Mouse (Mus musculus) embryo, embryonic 11.5 days (tissue): ENCODE results near the gene Atp6ap1.
A peak's percentile ranks its signal among the peaks of the same experiment; 100 is the strongest.

Experiments used
- DNase-seq: peaks from one replicate; pipeline ENCODE4 v3.0.0-alpha.2; 2012; ENCODE audit warnings: low read depth, low spot score

Gene Atp6ap1

GRCm38 (mm10) chrX:74296538-74297448 is at the start of gene Atp6ap1:
TSS of gene Atp6ap1 (plus strand) at chrX:74297097.
- DNase-seq: peak; percentile 85

- peak; percentile 63 for DNase-seq
These were observed 48.2 kb upstream of the Atp6ap1 start for GRCm38 (mm10) chrX:74248651-74249050.

- no peak for DNase-seq
These were observed 47.3 kb upstream of the Atp6ap1 start, which contains the start of gene Flna for GRCm38 (mm10) chrX:74249615-74250014. TSS of gene Flna (minus strand) at chrX:74249820.

- peak; percentile 76 for DNase-seq
These were observed 42.6 kb upstream of the Atp6ap1 start, which contains the start of gene Emd for GRCm38 (mm10) chrX:74254153-74254887. TSS of gene Emd (plus strand) at chrX:74254687.

GRCm38 (mm10) chrX:74254888-74255565 is 41.9 kb upstream of the Atp6ap1 start:
- DNase-seq: no peak

GRCm38 (mm10) chrX:74257746-74258145 is 39.2 kb upstream of the Atp6ap1 start:
- no peak for DNase-seq

- no peak for DNase-seq
These were observed 27.2 kb upstream of the Atp6ap1 start for GRCm38 (mm10) chrX:74269736-74270061.

GRCm38 (mm10) chrX:74270062-74270901 is 26.6 kb upstream of the Atp6ap1 start, which contains the start of gene Rpl10:
TSS of gene Rpl10 (plus strand) at chrX:74270812.
- DNase-seq: peak; percentile 90

- no peak for DNase-seq
These were observed 25.9 kb upstream of the Atp6ap1 start for GRCm38 (mm10) chrX:74270902-74271551.

GRCm38 (mm10) chrX:74273422-74274322 is 23.2 kb upstream of the Atp6ap1 start:
- DNase-seq: no peak

GRCm38 (mm10) chrX:74277916-74278315 is 19.0 kb upstream of the Atp6ap1 start:
- DNase-seq: no peak

GRCm38 (mm10) chrX:74281041-74281731 is 15.7 kb upstream of the Atp6ap1 start:
- DNase-seq: no peak

GRCm38 (mm10) chrX:74281732-74282394 is 15.0 kb upstream of the Atp6ap1 start, which contains the start of the genes Taz and Dnase1l1:
TSS of gene Taz (plus strand) at chrX:74281912.
TSS of gene Dnase1l1 (minus strand) at chrX:74282337.
- no peak for DNase-seq

- DNase-seq: peak; percentile 62
These were observed 14.4 kb upstream of the Atp6ap1 start for GRCm38 (mm10) chrX:74282395-74283091.

- DNase-seq: no peak
These were observed 13.8 kb upstream of the Atp6ap1 start for GRCm38 (mm10) chrX:74283092-74283437.

GRCm38 (mm10) chrX:74293431-74293830 is 3.5 kb upstream of the Atp6ap1 start:
- no peak for DNase-seq

- DNase-seq: no peak
These were observed 1.5 kb downstream of the Atp6ap1 start for GRCm38 (mm10) chrX:74298348-74298747.

- no peak for DNase-seq
These were observed 2.8 kb downstream of the Atp6ap1 start for GRCm38 (mm10) chrX:74299721-74300120.
